Mouse (Mus musculus): ENCODE data around the gene Abca2. TPM values are rescaled to one million over a fixed set of nuclear protein-coding genes. Genes with fewer than 3 reads are reported as not detected.

The Abca2 gene
- polyA plus RNA-seq, 1 experiment, result 61.1 TPM

- H3K27me3 ChIP-seq (ENCODE audit: control insufficient read depth, insufficient read depth, low read length), result no peaks in the 10 kb centered on the region
- peaks cover 8% of the 10 kb centered on the region; the same call in 1 of the 2 replicates for H3K4me1 ChIP-seq (ENCODE audit: control insufficient read depth, insufficient read depth, insufficient read length)
- H3K27ac ChIP-seq (ENCODE audit: insufficient read depth, low read length), result no peak overlapping the region
- H3K36me3 ChIP-seq (ENCODE audit: control insufficient read depth, insufficient read depth, low read length), result no peaks in the 10 kb centered on the region
- WGBS, result 52% methylated on average over 4 of the region's 4 CpGs
- TF ChIP-seq POLR2A (IDR thresholded peaks at IDR 0.05; ENCODE audit: low read depth, low read length) (no peak), CTCF (IDR thresholded peaks at IDR 0.05; ENCODE audit: extremely low read depth, insufficient read depth, insufficient read length, insufficient replicate concordance) (peak; percentile 10; the same call in 1 of the 2 replicates)
- no peak for DNase-seq (ENCODE audit: low read depth in 1 of 2, low spot score in 2 of 2)
- H3K4me3 ChIP-seq (ENCODE audit: extremely low read depth, insufficient read depth, insufficient read length), result no peak overlapping the region
Observed at GRCm38 (mm10) chr2:25496462-25496861, 68.0 kb downstream of the Abca2 start.

Other genes starting within 250 kb of the Abca2 start
- 8.0 and 13.8 TPM in 2 replicates for gene Nrarp, start 247.9 kb upstream of the Abca2 start, polyA plus RNA-seq (2012; rRNA removed)
- 77.5 and 104 TPM in 2 replicates for gene Tor4a, start 231.8 kb upstream of the Abca2 start, polyA plus RNA-seq (2012; rRNA removed)
- 61.6 and 68.1 TPM in 2 replicates for gene Nelfb, start 217.2 kb upstream of the Abca2 start, polyA plus RNA-seq (2012; rRNA removed)
- gene Stpg3, start 214.1 kb upstream of the Abca2 start, polyA plus RNA-seq (2012; rRNA removed), result 0.05 TPM in 1 of 2 replicates, not detected in the other
- 0.11 and 0.16 TPM in 2 replicates for gene Fam166a, start 210.0 kb upstream of the Abca2 start, polyA plus RNA-seq (2012; rRNA removed)
- 222 and 307 TPM in 2 replicates for gene Tubb4b, start 204.0 kb upstream of the Abca2 start, polyA plus RNA-seq (2012; rRNA removed)
- gene Slc34a3, start 194.3 kb upstream of the Abca2 start, polyA plus RNA-seq (2012; rRNA removed), result 0.04 and 0.06 TPM in 2 replicates
- not detected in 2 replicates for gene Rnf224, start 191.9 kb upstream of the Abca2 start, polyA plus RNA-seq (2012; rRNA removed)
- gene Rnf208, start 186.4 kb upstream of the Abca2 start, polyA plus RNA-seq (2012; rRNA removed), result 1.8 and 2.1 TPM in 2 replicates
- gene Cysrt1, start 186.3 kb upstream of the Abca2 start, polyA plus RNA-seq (2012; rRNA removed), result not detected in 2 replicates
- gene AL732309.1, start 181.8 kb upstream of the Abca2 start, polyA plus RNA-seq (2012; rRNA removed), result 21.0 and 25.2 TPM in 2 replicates
- gene Tmem203, start 173.3 kb upstream of the Abca2 start, polyA plus RNA-seq (2012; rRNA removed), result 44.4 and 60.5 TPM in 2 replicates
- gene Tprn, start 166.1 kb upstream of the Abca2 start, polyA plus RNA-seq (2012; rRNA removed), result 17.1 and 23.5 TPM in 2 replicates
- gene Ssna1, start 156.3 kb upstream of the Abca2 start, polyA plus RNA-seq (2012; rRNA removed), result 45.5 and 67.8 TPM in 2 replicates
- gene Anapc2, start 156.2 kb upstream of the Abca2 start, polyA plus RNA-seq (2012; rRNA removed), result 55.7 and 68.8 TPM in 2 replicates
- not detected in 2 replicates for gene Tmem210, start 140.6 kb upstream of the Abca2 start, polyA plus RNA-seq (2012; rRNA removed)
- gene Lrrc26, start 138.8 kb upstream of the Abca2 start, polyA plus RNA-seq (2012; rRNA removed), result 0.28 and 0.77 TPM in 2 replicates
- 0.04 and 0.26 TPM in 2 replicates for gene Grin1, start 109.5 kb upstream of the Abca2 start, polyA plus RNA-seq (2012; rRNA removed)
- 11.4 and 14.6 TPM in 2 replicates for gene Man1b1, start 96.4 kb upstream of the Abca2 start, polyA plus RNA-seq (2012; rRNA removed)
- 35.1 and 41.8 TPM in 2 replicates for gene Dpp7, start 72.3 kb upstream of the Abca2 start, polyA plus RNA-seq (2012; rRNA removed)
- 28.4 and 55.4 TPM in 2 replicates for gene Uap1l1, start 63.0 kb upstream of the Abca2 start, polyA plus RNA-seq (2012; rRNA removed)
- 6.7 and 9.4 TPM in 2 replicates for gene Sapcd2, start 56.4 kb upstream of the Abca2 start, polyA plus RNA-seq (2012; rRNA removed)
- gene Entpd2, start 32.8 kb upstream of the Abca2 start, polyA plus RNA-seq (2012; rRNA removed), result 5.0 and 5.9 TPM in 2 replicates
- gene Npdc1, start 29.4 kb upstream of the Abca2 start, polyA plus RNA-seq (2012; rRNA removed), result 31.0 and 36.5 TPM in 2 replicates
- gene Fut7, start 5.4 kb upstream of the Abca2 start, polyA plus RNA-seq (2012; rRNA removed), result 2.4 and 3.7 TPM in 2 replicates
- gene Clic3, start 28.1 kb downstream of the Abca2 start, polyA plus RNA-seq (2012; rRNA removed), result 2.5 and 3.1 TPM in 2 replicates
- 68.7 and 86.4 TPM in 2 replicates for gene Paxx, start 32.4 kb downstream of the Abca2 start, polyA plus RNA-seq (2012; rRNA removed)
- gene Ptgds, start 41.3 kb downstream of the Abca2 start, polyA plus RNA-seq (2012; rRNA removed), result 0.27 and 7.8 TPM in 2 replicates
- gene Lcn12, start 65.2 kb downstream of the Abca2 start, polyA plus RNA-seq (2012; rRNA removed), result not detected in 2 replicates
- 34.7 and 42.0 TPM in 2 replicates for gene Fbxw5, start 72.0 kb downstream of the Abca2 start, polyA plus RNA-seq (2012; rRNA removed)
- gene C8g, start 73.0 kb downstream of the Abca2 start, polyA plus RNA-seq (2012; rRNA removed), result 1.9 TPM in 2 replicates
- 21.6 and 22.6 TPM in 2 replicates for gene Traf2, start 118.2 kb downstream of the Abca2 start, polyA plus RNA-seq (2012; rRNA removed)
- 56.2 and 74.7 TPM in 2 replicates for gene Edf1, start 129.1 kb downstream of the Abca2 start, polyA plus RNA-seq (2012; rRNA removed)
- 2.2 and 4.0 TPM in 2 replicates for gene Mamdc4, start 146.1 kb downstream of the Abca2 start, polyA plus RNA-seq (2012; rRNA removed)
- gene Phpt1, start 146.5 kb downstream of the Abca2 start, polyA plus RNA-seq (2012; rRNA removed), result 22.5 and 28.5 TPM in 2 replicates
- gene Ajm1, start 153.1 kb downstream of the Abca2 start, polyA plus RNA-seq (2012; rRNA removed), result 6.3 and 7.6 TPM in 2 replicates
- gene Rabl6, start 179.8 kb downstream of the Abca2 start, polyA plus RNA-seq (2012; rRNA removed), result 43.6 and 55.1 TPM in 2 replicates
- gene Ccdc183, start 189.0 kb downstream of the Abca2 start, polyA plus RNA-seq (2012; rRNA removed), result not detected in 2 replicates
- 16.4 and 16.8 TPM in 2 replicates for gene Tmem141, start 193.3 kb downstream of the Abca2 start, polyA plus RNA-seq (2012; rRNA removed)
- 71.2 and 120 TPM in 2 replicates for gene Fcna, start 199.3 kb downstream of the Abca2 start, polyA plus RNA-seq (2012; rRNA removed)
- gene Lcn8, start 224.4 kb downstream of the Abca2 start, polyA plus RNA-seq (2012; rRNA removed), result not detected in 2 replicates
- not detected in 2 replicates for gene Lcn5, start 229.2 kb downstream of the Abca2 start, polyA plus RNA-seq (2012; rRNA removed)
- gene Lcn6, start 248.1 kb downstream of the Abca2 start, polyA plus RNA-seq (2012; rRNA removed), result not detected in 2 replicates

All from spleen, adult 2 months (tissue).